Mouse (Mus musculus) cerebellum, adult 11 months (tissue): ENCODE data around the gene Psmc6.

Source experiments
- DNase-seq: peaks from one replicate; pipeline ENCODE4 v3.0.0; 2022

The Psmc6 gene

GRCm38 (mm10) chr14:45364211-45365195, 34.9 kb downstream of the Psmc6 start:
- peak; percentile 56 for DNase-seq

GRCm38 (mm10) chr14:45365196-45365587, 35.6 kb downstream of the Psmc6 start:
- no peak for DNase-seq

GRCm38 (mm10) chr14:45378771-45379170, 49.2 kb downstream of the Psmc6 start:
- no peak for DNase-seq

- no peak for DNase-seq
Observed at GRCm38 (mm10) chr14:45380756-45381155, 51.2 kb downstream of the Psmc6 start.

GRCm38 (mm10) chr14:45382912-45383311, 53.3 kb downstream of the Psmc6 start:
- no peak for DNase-seq

- no peak for DNase-seq
Observed at GRCm38 (mm10) chr14:45385596-45385995, 56.0 kb downstream of the Psmc6 start.

GRCm38 (mm10) chr14:45387480-45387879, 57.9 kb downstream of the Psmc6 start:
- DNase-seq = no peak

GRCm38 (mm10) chr14:45388345-45389181, 59.0 kb downstream of the Psmc6 start:
- DNase-seq = peak; percentile 94

GRCm38 (mm10) chr14:45389194-45389593, 59.6 kb downstream of the Psmc6 start:
- DNase-seq = no peak
